Mouse (Mus musculus) bone marrow, adult 2 months (tissue): ENCODE results near the gene Klhl10.

ENCODE experiments used
- CTCF ChIP-seq: fragments of 200-500 bp; IDR thresholded peaks from 2 replicates; pipeline ENCODE4 v1.5.1; 2011; ENCODE audit warnings: low read length, control low read depth; ENCODE audit not compliant: control insufficient read depth, insufficient read depth
- POLR2A ChIP-seq: fragments of 200-500 bp; IDR thresholded peaks from 2 replicates; pipeline ENCODE4 v1.6.1; 2011; ENCODE audit warnings: low read depth, mild to moderate bottlenecking, control low read depth, low read length, borderline replicate concordance; ENCODE audit not compliant: control insufficient read depth

GRCm38 (mm10) chr11:100465229-100465792 lies 23.6 kb downstream of the Klhl10 start:
- TF ChIP-seq CTCF = no peak
- no peak for TF ChIP-seq POLR2A
